Mouse (Mus musculus) CH12F3 (cell line): ENCODE data around the gene Dnah2.
"Not testable (repeated sequence)": the region's sequence is repeated elsewhere in the genome, so short reads cannot be mapped to it uniquely, and the experiment has no call there.

Source experiments
- in situ Hi-C: fragments of 300-500 bp; cut with MboI; formaldehyde crosslinking; loops from 2 replicates; pipeline ENCODE4 v1.14.3; 2020; ENCODE audit warnings: low sequenced_read_pairs

Gene Dnah2

DNA sequence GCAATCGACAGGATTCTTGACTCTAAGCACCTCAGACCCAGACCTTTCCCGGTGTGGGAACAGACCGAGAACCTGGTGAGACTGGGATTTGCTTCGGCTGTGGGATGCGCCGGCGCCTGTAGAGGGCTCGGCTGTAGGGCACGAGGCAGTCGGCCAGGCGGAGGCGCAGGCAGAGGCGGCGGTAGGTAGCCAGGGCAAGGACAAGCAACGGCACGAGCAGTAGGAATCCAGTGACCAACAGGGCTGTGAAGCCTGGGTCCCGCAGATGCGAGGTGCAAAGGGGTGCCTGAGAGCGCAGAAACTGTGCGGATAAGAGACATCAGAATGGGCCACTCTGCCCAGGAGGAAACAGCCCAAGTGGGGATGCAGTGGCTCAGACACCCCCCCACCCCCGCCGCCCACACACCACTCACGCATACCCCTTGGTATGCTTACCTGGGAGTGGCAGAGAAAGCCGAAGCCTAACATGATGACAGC, 151.3 kb downstream of the Dnah2 start:
- in situ Hi-C loops: no loop called here

- in situ Hi-C loops: no loop called here
Observed at GRCm38 (mm10) chr11:69396772-69397171, 152.1 kb downstream of the Dnah2 start.

DNA sequence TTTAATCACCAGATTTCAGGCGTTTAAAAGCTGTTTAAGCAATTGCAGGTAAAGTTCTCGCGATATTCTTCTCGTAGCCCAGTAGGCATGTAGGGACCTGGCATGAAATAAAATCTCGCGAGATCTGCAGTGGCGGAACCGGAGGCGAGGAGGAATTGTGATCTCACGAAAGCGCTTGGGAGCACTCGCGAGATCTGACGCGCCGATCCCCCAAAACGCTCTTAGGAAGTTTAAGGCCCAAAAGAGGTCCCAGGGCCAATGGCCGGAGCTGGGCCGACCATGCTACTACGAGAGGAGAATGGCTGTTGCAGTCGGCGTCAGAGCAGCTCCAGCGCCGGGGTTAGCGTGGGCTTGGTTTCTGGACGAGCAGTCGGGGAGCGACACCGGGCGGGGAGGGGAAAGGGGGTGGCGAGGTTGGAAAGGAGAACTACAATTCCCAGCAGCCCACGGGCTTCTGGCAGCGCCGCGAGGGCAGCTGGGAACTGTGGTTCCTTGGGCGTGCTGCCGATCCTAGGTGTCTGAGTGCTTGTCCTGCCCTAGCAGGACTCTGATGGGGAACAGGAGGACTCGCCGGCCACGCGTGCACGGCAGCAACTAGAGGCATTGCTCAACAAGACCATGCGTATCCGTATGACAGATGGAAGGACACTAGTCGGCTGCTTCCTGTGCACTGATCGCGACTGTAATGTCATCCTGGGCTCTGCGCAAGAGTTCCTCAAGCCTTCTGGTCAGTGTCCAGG, 153.1 kb downstream of the Dnah2 start:
- in situ Hi-C loops: no loop called here

- in situ Hi-C loops: not testable (repeated sequence)
Observed at GRCm38 (mm10) chr11:69395235-69395633, 153.7 kb downstream of the Dnah2 start, which contains the start of the genes Naa38 and Cyb5d1. Naa38 (plus strand) TSS chr11:69395487. Cyb5d1 (minus strand) TSS chr11:69395631.

GRCm38 (mm10) chr11:69394591-69395167, 154.2 kb downstream of the Dnah2 start:
- in situ Hi-C loops: not testable (repeated sequence)

- in situ Hi-C loops: no loop called here
Observed at GRCm38 (mm10) chr11:69390400-69391034, 158.4 kb downstream of the Dnah2 start.

- in situ Hi-C loops: no loop called here
Observed at GRCm38 (mm10) chr11:69389531-69390399, 159.1 kb downstream of the Dnah2 start.

DNA sequence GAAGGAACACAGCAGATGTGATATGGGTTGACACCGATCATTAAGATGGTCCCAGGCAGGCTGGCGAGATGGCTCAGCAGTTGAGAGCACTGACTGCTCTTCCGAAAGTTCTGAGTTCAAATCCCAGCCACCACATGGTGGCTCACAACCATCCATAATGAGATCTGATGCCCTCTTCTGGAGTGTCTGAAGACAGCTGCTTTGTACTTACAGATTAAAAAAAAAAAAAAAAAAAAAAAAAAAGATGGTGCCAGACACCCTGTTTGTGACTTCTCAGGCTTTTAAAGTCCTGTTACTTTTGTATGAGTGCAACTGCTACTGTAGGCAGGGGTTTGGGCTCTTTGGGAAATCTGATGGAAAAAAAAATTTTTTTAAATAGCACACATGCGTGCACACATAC, 160.2 kb downstream of the Dnah2 start:
- in situ Hi-C loops: no loop called here

DNA sequence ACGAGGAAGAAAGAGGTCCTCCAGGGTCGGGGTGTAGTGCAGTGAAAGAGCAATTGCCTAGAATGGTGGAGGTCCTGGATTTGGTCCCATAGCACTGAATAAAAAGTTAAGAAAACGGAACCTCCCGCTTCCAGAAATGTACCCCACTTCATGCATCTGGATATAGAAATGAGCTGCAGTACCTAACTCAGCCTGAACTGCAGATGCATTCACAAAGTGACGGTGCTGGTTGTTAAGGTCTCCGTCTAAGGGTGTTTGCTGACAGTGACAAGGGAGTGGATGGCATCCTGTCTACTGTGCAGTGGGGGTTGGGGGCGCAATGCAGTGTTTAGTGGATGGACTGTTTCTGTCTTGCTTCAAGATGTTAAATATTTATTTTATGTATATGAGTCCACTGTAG, 162.2 kb downstream of the Dnah2 start:
- in situ Hi-C loops: no loop called here

GRCm38 (mm10) chr11:69384979-69385378, 163.9 kb downstream of the Dnah2 start:
- in situ Hi-C loops: loop anchor here (5.0 kb wide), 1 partner anchor 128 kb away; no protein-coding TSS in a partner anchor

DNA sequence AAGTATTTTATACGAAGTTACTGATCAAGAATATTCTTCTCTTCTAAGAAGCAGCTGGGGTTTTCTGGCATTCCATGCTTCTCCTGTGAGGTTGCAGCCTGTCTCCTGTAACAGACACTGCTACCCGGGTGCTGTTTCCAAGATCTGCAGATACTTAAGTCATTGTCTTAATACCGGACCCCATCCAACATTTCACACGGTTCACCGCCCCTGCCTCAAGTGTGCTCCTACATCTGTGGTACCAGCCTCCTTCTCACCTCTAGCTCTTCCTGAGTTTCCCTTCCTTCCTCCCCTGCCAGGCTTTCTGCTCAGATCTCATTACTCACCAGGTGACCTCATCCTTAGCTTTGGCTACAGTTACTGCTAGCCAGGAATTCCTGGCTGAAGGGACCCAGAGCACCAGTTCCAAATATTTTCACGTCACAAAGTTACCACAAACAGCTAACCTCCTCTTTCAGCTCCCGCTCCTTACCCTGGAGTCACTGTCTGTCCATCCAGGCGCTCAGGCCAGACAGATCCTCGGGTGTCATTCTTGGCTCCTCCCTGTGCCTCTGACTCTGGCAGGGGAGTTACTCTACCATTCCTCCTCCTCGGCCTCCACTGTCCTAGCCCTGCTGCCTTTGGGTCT, 166.3 kb downstream of the Dnah2 start:
- in situ Hi-C loops: loop anchor here (5.0 kb wide), 1 partner anchor 125 kb away; no protein-coding TSS in a partner anchor

GRCm38 (mm10) chr11:69381356-69381755, 167.6 kb downstream of the Dnah2 start:
- in situ Hi-C loops: loop anchor here (5.0 kb wide), 1 partner anchor 124 kb away; no protein-coding TSS in a partner anchor

DNA sequence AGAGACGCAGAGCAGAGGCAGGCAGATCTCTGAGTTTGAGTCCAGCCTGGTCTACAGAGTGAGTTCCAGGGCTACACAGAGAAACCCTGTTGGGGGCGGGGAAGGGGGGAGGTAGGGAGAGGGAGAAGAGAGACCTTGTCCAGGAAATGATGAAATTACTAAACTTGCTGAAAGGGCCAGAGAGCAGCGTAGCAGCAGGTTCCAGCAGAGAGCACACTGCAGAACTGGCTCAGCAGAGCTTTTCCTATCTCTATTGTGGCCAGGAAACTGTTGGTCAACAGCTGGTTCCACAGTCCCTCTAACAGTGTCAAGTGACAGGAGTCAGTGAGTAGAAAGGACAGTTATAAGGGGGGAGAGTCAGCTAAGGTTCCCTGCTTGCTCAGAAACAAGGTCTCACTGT, 169.3 kb downstream of the Dnah2 start:
- in situ Hi-C loops: no loop called here

DNA sequence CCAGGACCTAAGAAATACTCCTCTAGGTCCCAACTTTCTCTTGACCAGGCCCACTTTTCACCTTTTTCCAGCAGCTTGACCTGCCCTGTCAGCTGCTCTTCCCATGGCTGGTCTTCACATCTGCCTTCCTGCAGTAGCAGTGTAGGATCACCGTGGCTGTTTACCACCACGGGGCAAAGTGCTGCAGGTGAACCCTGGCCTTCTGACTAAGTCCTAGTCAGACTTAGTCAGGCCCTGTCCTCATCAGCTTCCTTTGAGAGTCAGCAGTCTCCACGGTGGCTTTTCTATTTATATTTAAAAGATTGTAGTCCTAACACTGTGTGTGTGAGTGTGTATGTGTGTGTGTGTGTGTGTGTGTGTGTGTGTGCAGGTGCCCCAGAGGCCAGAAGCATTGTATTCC, 171.1 kb downstream of the Dnah2 start:
- in situ Hi-C loops: no loop called here

GRCm38 (mm10) chr11:69375646-69376045, 173.3 kb downstream of the Dnah2 start:
- in situ Hi-C loops: no loop called here

- in situ Hi-C loops: no loop called here
Observed at GRCm38 (mm10) chr11:69373223-69373965, 175.5 kb downstream of the Dnah2 start.

- in situ Hi-C loops: no loop called here
Observed at GRCm38 (mm10) chr11:69372780-69373170, 176.1 kb downstream of the Dnah2 start.

- in situ Hi-C loops: no loop called here
Observed at GRCm38 (mm10) chr11:69372056-69372779, 176.7 kb downstream of the Dnah2 start.

GRCm38 (mm10) chr11:69371601-69372000, 177.3 kb downstream of the Dnah2 start:
- in situ Hi-C loops: no loop called here
